Mouse (Mus musculus) liver, embryonic 13.5 days (tissue): ENCODE data around the gene Mtcl1. TPM values are rescaled to one million over a fixed set of nuclear protein-coding genes. Genes with fewer than 3 reads are reported as not detected.

Source experiments
- polyA plus RNA-seq: library from polyadenylated mRNA; unstranded; fragments of >200 nt; fragmentation: Nextera tagmentation; extraction: Ambion mirVana; gene quantifications from 2 replicates; pipeline ENCODE4 v1.2.1, GENCODE M21; 2015

The Mtcl1 gene
- polyA plus RNA-seq, 1 experiment from 2014 or later = 0.12 TPM

Other genes with a start within 250 kb of the Mtcl1 start
- gene Rab12, start 70.0 kb upstream of the Mtcl1 start, polyA plus RNA-seq = 7.9 and 8.8 TPM in 2 replicates
- not detected in 2 replicates for gene Themis3, start 144.9 kb upstream of the Mtcl1 start, polyA plus RNA-seq